Mouse (Mus musculus) limb, embryonic 14.5 days (tissue): ENCODE measurements around the gene Gm20388. TPM values are rescaled to one million over a fixed set of nuclear protein-coding genes. Genes with fewer than 3 reads are reported as not detected.

Experiments used
- ATAC-seq: fragments of 200-750 bp; cut with Nextera tagmentation; 2 replicates; pipeline ENCODE4 v1.8.0; 2017; ENCODE audit warnings: low read depth, moderate number of reproducible peaks, moderate TSS enrichment; ENCODE audit not compliant: low FRiP score
- DNase-seq: peaks from one replicate; pipeline ENCODE4 v3.0.0-alpha.2; 2015; ENCODE audit warnings: low spot score
- H3K27ac ChIP-seq: fragments of 300-500 bp; sonication (generic); replicated peaks from 2 replicates; pipeline ENCODE4 v1.5.1; 2014; ENCODE audit warnings: low read depth, mild to moderate bottlenecking, low read length, moderate library complexity, mixed read lengths
- H3K27me3 ChIP-seq: fragments of 300-500 bp; sonication (generic); 2 replicates; pipeline ENCODE4 v1.6.1; 2014; ENCODE audit warnings: low read length, mixed read lengths; ENCODE audit not compliant: control insufficient read depth, insufficient read depth
- H3K36me3 ChIP-seq: fragments of 300-500 bp; sonication (generic); 2 replicates; pipeline ENCODE4 v1.6.1; 2014; ENCODE audit warnings: mild to moderate bottlenecking, low read length, moderate library complexity, mixed read lengths; ENCODE audit not compliant: control insufficient read depth, insufficient read depth
- H3K4me1 ChIP-seq: fragments of 300-500 bp; sonication (generic); 2 replicates; pipeline ENCODE4 v1.6.1; 2014; ENCODE audit warnings: antibody characterized with exemption, low read length, mixed read lengths; ENCODE audit not compliant: control insufficient read depth, insufficient read depth
- H3K4me2 ChIP-seq: fragments of 300-500 bp; sonication (generic); replicated peaks from 2 replicates; pipeline ENCODE4 v1.6.1; 2014; ENCODE audit warnings: low read depth, mild to moderate bottlenecking, low read length, moderate library complexity; ENCODE audit not compliant: severe bottlenecking
- H3K4me3 ChIP-seq: fragments of 300-500 bp; sonication (generic); replicated peaks from 2 replicates; pipeline ENCODE4 v1.5.1; 2014; ENCODE audit warnings: low read length
- H3K9ac ChIP-seq: fragments of 300-500 bp; sonication (generic); 2 replicates; pipeline ENCODE4 v1.6.1; 2014; ENCODE audit warnings: mild to moderate bottlenecking, low read depth, low read length, moderate library complexity; ENCODE audit not compliant: severe bottlenecking
- H3K9me3 ChIP-seq: fragments of 300-500 bp; sonication (generic); 2 replicates; pipeline ENCODE4 v1.6.1; 2016; ENCODE audit warnings: low read length; ENCODE audit not compliant: control insufficient read depth
- POLR2A ChIP-seq: fragments of 200-500 bp; IDR thresholded peaks from 2 replicates; pipeline ENCODE4 v1.8.0; 2012; ENCODE audit warnings: inconsistent platforms, mild to moderate bottlenecking, moderate library complexity, borderline replicate concordance; ENCODE audit not compliant: insufficient read depth, insufficient read length; ENCODE audit errors: extremely low read depth
- WGBS: fragments of 180-500 bp; shearing (Covaris S2); extraction: QIAGEN DNeasy Blood & Tissue Kit; methylation state at CpG from one replicate; pipeline ENCODE4 v1.1.7; 2014; 5-methylcytosine and 5-hydroxymethylcytosine counted together
- polyA plus RNA-seq, 2 experiments: library from polyadenylated mRNA; depleted of rRNA in 1 of 2; stranded (reverse) in 1 of 2; unstranded in 1 of 2; fragments of >200 nt; fragmentation: Nextera tagmentation in 1 of 2; extraction: Ambion mirVana in 1 of 2; gene quantifications; 2 replicates each; pipeline versions ENCODE4 v1.2.1 to v1.2.3; 2012 to 2014

Gm20388 gene
- polyA plus RNA-seq, 2 experiments, result 1.9 to 49.9 TPM

DNA sequence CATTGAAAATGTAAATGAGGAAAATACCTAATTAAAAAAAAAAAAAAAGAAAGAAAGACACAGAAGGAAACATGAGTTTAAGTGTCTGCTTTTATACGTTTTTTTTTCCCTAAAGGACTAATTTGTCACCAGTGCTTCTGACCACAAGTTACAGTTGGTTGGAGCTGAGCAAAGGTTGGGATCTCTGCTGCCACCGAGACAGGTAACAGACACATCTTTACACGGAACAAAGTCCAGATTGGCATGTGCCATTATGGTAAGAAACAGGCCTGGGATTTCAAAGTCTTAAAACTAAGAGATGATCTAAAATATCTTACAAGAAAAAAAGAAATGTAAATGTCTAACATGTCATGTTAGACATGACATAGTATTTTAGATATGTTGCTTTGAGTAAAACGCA is 3136.1 kb downstream of the Gm20388 start:
- DNase-seq (no peak), ATAC-seq (no peak)
- no peaks in the 10 kb centered on the region for H3K9me3 ChIP-seq
- no peak overlapping the region for H3K4me3 ChIP-seq
- peaks cover 6% of the 10 kb centered on the region for H3K4me1 ChIP-seq
- no peaks in the 10 kb centered on the region for H3K27me3 ChIP-seq
- H3K9ac ChIP-seq, result no peak overlapping the region
- no peak overlapping the region for H3K27ac ChIP-seq
- H3K4me2 ChIP-seq, result no peak overlapping the region
- H3K36me3 ChIP-seq, result 0 out of 2 replicates have a peak, but pooled peaks cover 2% of the 10 kb centered on the region
- TF ChIP-seq POLR2A, result no peak
- 73% methylated on average over 4 of the region's 4 CpGs for WGBS

DNA sequence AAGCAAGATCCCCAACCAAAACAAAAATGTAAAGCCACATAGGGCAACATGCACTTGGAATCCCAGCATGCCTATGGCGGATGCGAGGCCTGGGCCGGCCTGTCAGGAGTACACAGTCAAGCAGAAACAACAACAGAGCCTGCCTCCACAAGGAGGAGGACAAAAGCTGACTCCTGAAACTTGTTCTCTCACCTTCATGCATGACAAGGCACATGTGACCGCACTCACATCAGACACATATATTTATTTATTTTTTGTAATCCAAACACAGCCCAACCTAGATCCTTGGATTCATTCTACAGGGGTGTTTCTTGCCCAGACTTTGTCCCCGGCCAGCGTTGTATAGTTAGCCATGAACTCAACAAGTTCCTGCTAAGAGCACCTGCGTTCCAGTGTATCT is 3137.2 kb downstream of the Gm20388 start:
- no peaks in the 10 kb centered on the region for H3K9me3 ChIP-seq
- no peak overlapping the region for H3K4me2 ChIP-seq
- DNase-seq (no peak), ATAC-seq (no peak)
- H3K9ac ChIP-seq, result no peak overlapping the region
- H3K27me3 ChIP-seq, result no peaks in the 10 kb centered on the region
- 98% methylated on average over 7 of the region's 7 CpGs for WGBS
- H3K4me3 ChIP-seq, result no peak overlapping the region
- no peak for TF ChIP-seq POLR2A
- peaks cover 6% of the 10 kb centered on the region for H3K4me1 ChIP-seq
- H3K27ac ChIP-seq, result no peak overlapping the region
- 0 out of 2 replicates have a peak, but pooled peaks cover 2% of the 10 kb centered on the region for H3K36me3 ChIP-seq

DNA sequence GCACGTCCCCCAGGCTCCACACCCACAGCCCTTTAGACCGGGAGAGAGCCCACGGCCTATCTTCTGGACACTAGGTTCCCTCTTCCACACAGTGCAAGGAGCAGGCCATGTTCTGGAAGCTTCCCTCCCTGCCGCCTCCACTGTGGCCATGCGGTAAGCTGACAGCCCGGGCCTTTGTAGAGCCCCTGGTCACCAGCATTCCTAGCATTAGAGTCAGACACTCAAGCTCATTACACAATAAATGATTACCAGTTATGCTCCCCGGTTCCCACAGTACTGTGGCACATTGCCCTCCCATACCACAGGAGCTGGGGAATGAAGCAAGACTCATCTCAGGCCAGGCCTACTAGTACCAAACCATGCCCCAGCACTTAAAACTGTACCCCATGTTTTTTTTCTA is 3137.8 kb downstream of the Gm20388 start:
- no peaks in the 10 kb centered on the region for H3K27me3 ChIP-seq
- no peaks in the 10 kb centered on the region for H3K9me3 ChIP-seq
- ATAC-seq, result no peak
- 87% methylated on average over 7 of the region's 7 CpGs for WGBS
- no peak overlapping the region for H3K9ac ChIP-seq
- H3K4me1 ChIP-seq, result peaks cover 3% of the 10 kb centered on the region
- H3K36me3 ChIP-seq, result 0 out of 2 replicates have a peak, but pooled peaks cover 2% of the 10 kb centered on the region
- no peak overlapping the region for H3K4me3 ChIP-seq
- DNase-seq, result no peak
- no peak for TF ChIP-seq POLR2A
- no peak overlapping the region for H3K4me2 ChIP-seq
- H3K27ac ChIP-seq, result no peak overlapping the region

DNA sequence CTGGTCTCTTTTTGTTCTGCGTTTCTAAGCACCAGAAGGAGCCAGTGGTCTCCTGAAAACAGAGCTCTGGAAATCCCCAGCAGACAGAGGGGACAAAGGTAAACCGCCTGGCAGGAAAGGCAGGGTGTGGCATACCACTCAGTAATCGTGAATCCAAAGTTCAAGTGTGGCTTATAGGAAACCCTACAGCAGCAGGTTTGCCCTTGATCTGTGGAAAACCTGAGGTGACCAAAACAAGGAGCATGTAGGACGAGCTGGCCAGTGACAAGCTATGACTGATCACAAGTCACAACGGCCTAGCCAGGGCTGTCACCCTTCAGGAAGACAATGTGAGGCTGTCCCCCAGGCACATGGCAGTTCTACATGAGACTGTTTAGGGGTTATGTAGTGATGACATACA is 3140.8 kb downstream of the Gm20388 start:
- ATAC-seq (no peak), DNase-seq (no peak)
- H3K4me2 ChIP-seq, result no peak overlapping the region
- H3K4me3 ChIP-seq, result no peak overlapping the region
- H3K36me3 ChIP-seq, result no peaks in the 10 kb centered on the region
- H3K4me1 ChIP-seq, result no peaks in the 10 kb centered on the region
- H3K9ac ChIP-seq, result no peak overlapping the region
- H3K9me3 ChIP-seq, result no peaks in the 10 kb centered on the region
- H3K27ac ChIP-seq, result no peak overlapping the region
- no peaks in the 10 kb centered on the region for H3K27me3 ChIP-seq
- 75% methylated on average over 5 of the region's 5 CpGs for WGBS
- TF ChIP-seq POLR2A, result no peak

DNA sequence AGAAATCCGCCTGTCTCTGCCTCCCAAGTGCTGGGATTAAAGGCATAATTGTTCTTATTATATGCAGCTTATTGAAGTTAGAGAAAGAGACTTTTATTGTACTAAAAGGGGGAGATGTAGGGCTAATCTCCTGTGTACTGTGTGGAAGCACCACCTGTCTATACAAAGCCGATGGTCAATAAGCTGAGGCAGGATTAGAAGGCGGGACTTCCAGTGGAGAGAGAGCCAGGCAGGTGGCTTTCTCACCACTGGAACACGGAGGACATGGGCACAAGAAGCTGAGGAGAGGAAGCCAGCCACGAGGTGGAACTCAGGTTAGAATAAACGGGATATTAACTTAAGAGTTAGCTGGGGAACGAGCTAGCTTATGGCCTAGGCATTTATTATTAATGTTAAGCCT is 3152.1 kb downstream of the Gm20388 start, which contains the start of gene Spg7:
TSS of gene Spg7 (plus strand) at position 222 of the 400 bp plus-strand sequence.
- H3K27ac ChIP-seq, result no peak within 1 kb of the TSS
- TF ChIP-seq POLR2A, result no peak
- peaks cover 12% of the 10 kb centered on the region for H3K4me1 ChIP-seq
- no peaks in the 10 kb centered on the region for H3K27me3 ChIP-seq
- H3K36me3 ChIP-seq, result peaks cover 12% of the 10 kb centered on the region
- no peak within 1 kb of the TSS for H3K9ac ChIP-seq
- H3K4me3 ChIP-seq, result no peak within 1 kb of the TSS
- no peak within 1 kb of the TSS for H3K4me2 ChIP-seq
- DNase-seq (no peak), ATAC-seq (no peak)
- H3K9me3 ChIP-seq, result no peaks in the 10 kb centered on the region
- WGBS, result 70% methylated on average over 7 of the region's 7 CpGs

DNA sequence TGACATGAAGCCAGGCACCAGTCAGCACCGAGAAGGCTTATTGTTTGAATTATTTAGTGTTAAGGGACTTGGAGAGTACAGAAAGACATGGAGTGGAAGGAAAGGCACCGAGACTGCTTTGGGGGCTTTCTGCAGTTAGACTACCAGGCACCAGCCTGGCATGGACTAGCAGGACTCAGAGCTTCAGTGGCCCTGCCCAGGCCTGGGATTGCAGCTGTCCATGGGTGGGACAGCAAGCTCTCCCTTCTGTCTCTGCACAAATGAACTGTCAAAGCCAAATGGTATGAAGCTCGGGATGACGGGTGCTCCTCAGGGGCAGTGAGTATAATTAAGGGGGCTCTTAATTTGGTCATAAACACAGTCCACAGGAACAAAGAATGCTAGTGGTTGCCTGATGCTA is 3153.4 kb downstream of the Gm20388 start:
- Histone ChIP-seq H3K36me3 (peaks cover 13% of the 10 kb centered on the region), H3K4me2 (peak overlapping the region; percentile 78), H3K9ac (peak overlapping the region; percentile 93; the same call in 1 of the 2 replicates), H3K4me1 (peaks cover 12% of the 10 kb centered on the region), H3K4me3 (no peak overlapping the region), H3K27me3 (no peaks in the 10 kb centered on the region), H3K9me3 (no peaks in the 10 kb centered on the region), H3K27ac (no peak overlapping the region)
- DNase-seq (no peak), ATAC-seq (no peak)
- WGBS, result 61% methylated on average over 4 of the region's 4 CpGs
- no peak for TF ChIP-seq POLR2A
